Mouse (Mus musculus): ENCODE measurements around the gene Wt1. TPM values are rescaled to one million over a fixed set of nuclear protein-coding genes. Genes with fewer than 3 reads are reported as not detected.

Wt1 gene
- polyA plus RNA-seq, 1 experiment from 2014 or later, result 2.6 TPM

Other genes starting within 250 kb of the Wt1 start
- 167 and 189 TPM in 2 replicates for gene Eif3m, start 109.4 kb upstream of the Wt1 start, polyA plus RNA-seq (2015; fragmentation: Nextera tagmentation; extraction: Ambion mirVana)
- gene Gm11060, start 34.5 kb upstream of the Wt1 start, polyA plus RNA-seq (2015; fragmentation: Nextera tagmentation; extraction: Ambion mirVana), result not detected in 2 replicates
- gene Them7, start 97.8 kb downstream of the Wt1 start, polyA plus RNA-seq (2015; fragmentation: Nextera tagmentation; extraction: Ambion mirVana), result 0.14 and 0.34 TPM in 2 replicates